Mouse (Mus musculus) limb, embryonic 14.5 days (tissue): ENCODE measurements at regions not wholly inside any gene's neighbourhood (a gene's known extent, or its start where the extent isn't known, plus 50 kb on each side); places are given as distances from the start of the nearest gene placed in this dataset.

ENCODE experiments used
- ATAC-seq: fragments of 200-750 bp; cut with Nextera tagmentation; 2 replicates; pipeline ENCODE4 v1.8.0; 2017; ENCODE audit warnings: low read depth, moderate number of reproducible peaks, moderate TSS enrichment; ENCODE audit not compliant: low FRiP score
- DNase-seq: peaks from one replicate; pipeline ENCODE4 v3.0.0-alpha.2; 2015; ENCODE audit warnings: low spot score
- H3K27ac ChIP-seq: fragments of 300-500 bp; sonication (generic); replicated peaks from 2 replicates; pipeline ENCODE4 v1.5.1; 2014; ENCODE audit warnings: low read depth, mild to moderate bottlenecking, low read length, moderate library complexity, mixed read lengths
- H3K27me3 ChIP-seq: fragments of 300-500 bp; sonication (generic); 2 replicates; pipeline ENCODE4 v1.6.1; 2014; ENCODE audit warnings: low read length, mixed read lengths; ENCODE audit not compliant: control insufficient read depth, insufficient read depth
- H3K36me3 ChIP-seq: fragments of 300-500 bp; sonication (generic); 2 replicates; pipeline ENCODE4 v1.6.1; 2014; ENCODE audit warnings: mild to moderate bottlenecking, low read length, moderate library complexity, mixed read lengths; ENCODE audit not compliant: control insufficient read depth, insufficient read depth
- H3K4me1 ChIP-seq: fragments of 300-500 bp; sonication (generic); 2 replicates; pipeline ENCODE4 v1.6.1; 2014; ENCODE audit warnings: antibody characterized with exemption, low read length, mixed read lengths; ENCODE audit not compliant: control insufficient read depth, insufficient read depth
- H3K4me2 ChIP-seq: fragments of 300-500 bp; sonication (generic); replicated peaks from 2 replicates; pipeline ENCODE4 v1.6.1; 2014; ENCODE audit warnings: low read depth, mild to moderate bottlenecking, low read length, moderate library complexity; ENCODE audit not compliant: severe bottlenecking
- H3K4me3 ChIP-seq: fragments of 300-500 bp; sonication (generic); replicated peaks from 2 replicates; pipeline ENCODE4 v1.5.1; 2014; ENCODE audit warnings: low read length
- H3K9ac ChIP-seq: fragments of 300-500 bp; sonication (generic); 2 replicates; pipeline ENCODE4 v1.6.1; 2014; ENCODE audit warnings: mild to moderate bottlenecking, low read depth, low read length, moderate library complexity; ENCODE audit not compliant: severe bottlenecking
- H3K9me3 ChIP-seq: fragments of 300-500 bp; sonication (generic); 2 replicates; pipeline ENCODE4 v1.6.1; 2016; ENCODE audit warnings: low read length; ENCODE audit not compliant: control insufficient read depth
- POLR2A ChIP-seq: fragments of 200-500 bp; IDR thresholded peaks from 2 replicates; pipeline ENCODE4 v1.8.0; 2012; ENCODE audit warnings: inconsistent platforms, mild to moderate bottlenecking, moderate library complexity, borderline replicate concordance; ENCODE audit not compliant: insufficient read depth, insufficient read length; ENCODE audit errors: extremely low read depth
- WGBS: fragments of 180-500 bp; shearing (Covaris S2); extraction: QIAGEN DNeasy Blood & Tissue Kit; methylation state at CpG from one replicate; pipeline ENCODE4 v1.1.7; 2014; 5-methylcytosine and 5-hydroxymethylcytosine counted together

- Histone ChIP-seq H3K9ac (no peak overlapping the region), H3K9me3 (no peaks in the 10 kb centered on the region), H3K4me1 (no peaks in the 10 kb centered on the region), H3K27ac (no peak overlapping the region), H3K4me2 (no peak overlapping the region), H3K27me3 (no peaks in the 10 kb centered on the region), H3K36me3 (no peaks in the 10 kb centered on the region), H3K4me3 (no peak overlapping the region)
- 73% methylated on average over 7 of the region's 7 CpGs for WGBS
- no peak for TF ChIP-seq POLR2A
- ATAC-seq: no peak
- DNase-seq: no peak
These were observed 173.9 kb downstream of the Rassf9 start for GRCm38 (mm10) chr10:102685833-102686434.

DNA sequence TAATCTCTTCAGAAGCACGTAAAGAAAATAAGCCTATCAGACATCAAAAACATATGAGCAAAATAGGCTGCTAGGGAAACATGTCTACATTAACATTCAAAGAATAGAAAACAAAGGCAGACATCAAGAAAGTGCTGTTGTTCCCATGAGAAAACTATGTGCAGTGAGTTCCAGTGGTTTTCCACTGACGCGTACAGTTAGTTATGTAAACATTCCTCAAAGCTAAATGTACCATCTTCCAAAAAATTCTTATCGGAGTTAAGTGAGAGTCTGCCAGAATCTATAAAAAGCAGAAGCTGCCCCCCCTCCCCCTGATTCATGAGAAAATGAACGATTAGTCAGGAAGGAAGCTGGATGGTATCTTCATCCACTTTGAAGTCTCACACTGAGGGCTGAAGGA, 155.3 kb downstream of the Rassf9 start:
- ATAC-seq (no peak), DNase-seq (no peak)
- Histone ChIP-seq H3K9me3 (no peaks in the 10 kb centered on the region), H3K27ac (no peak overlapping the region), H3K36me3 (no peaks in the 10 kb centered on the region), H3K4me3 (no peak overlapping the region), H3K4me2 (no peak overlapping the region), H3K9ac (no peak overlapping the region), H3K4me1 (no peaks in the 10 kb centered on the region), H3K27me3 (no peaks in the 10 kb centered on the region)
- no peak for TF ChIP-seq POLR2A
- WGBS: 59% methylated on average over 5 of the region's 5 CpGs

GRCm38 (mm10) chr10:102659683-102660082, 147.7 kb downstream of the Rassf9 start:
- H3K27ac ChIP-seq: no peak overlapping the region
- no peaks in the 10 kb centered on the region for H3K27me3 ChIP-seq
- H3K4me2 ChIP-seq: no peak overlapping the region
- TF ChIP-seq POLR2A: no peak
- DNase-seq (no peak), ATAC-seq (no peak)
- H3K4me3 ChIP-seq: no peak overlapping the region
- H3K9me3 ChIP-seq: no peaks in the 10 kb centered on the region
- 45% methylated on average over 6 of the region's 6 CpGs for WGBS
- H3K36me3 ChIP-seq: no peaks in the 10 kb centered on the region
- no peaks in the 10 kb centered on the region for H3K4me1 ChIP-seq
- H3K9ac ChIP-seq: no peak overlapping the region

GRCm38 (mm10) chr10:102636507-102636906, 124.5 kb downstream of the Rassf9 start:
- Histone ChIP-seq H3K4me3 (no peak overlapping the region), H3K27me3 (no peaks in the 10 kb centered on the region), H3K9ac (no peak overlapping the region), H3K9me3 (no peaks in the 10 kb centered on the region), H3K4me2 (no peak overlapping the region), H3K36me3 (no peaks in the 10 kb centered on the region), H3K27ac (no peak overlapping the region), H3K4me1 (no peaks in the 10 kb centered on the region)
- DNase-seq (peak; percentile 62), ATAC-seq (peak; percentile 53; the same call in 1 of the 2 replicates)
- 52% methylated on average over 2 of the region's 2 CpGs for WGBS
- no peak for TF ChIP-seq POLR2A

GRCm38 (mm10) chr10:102633438-102633837, 121.4 kb downstream of the Rassf9 start:
- ATAC-seq (no peak), DNase-seq (no peak)
- Histone ChIP-seq H3K9ac (no peak overlapping the region), H3K36me3 (no peaks in the 10 kb centered on the region), H3K27ac (no peak overlapping the region), H3K27me3 (no peaks in the 10 kb centered on the region), H3K4me2 (no peak overlapping the region), H3K9me3 (no peaks in the 10 kb centered on the region), H3K4me3 (no peak overlapping the region), H3K4me1 (no peaks in the 10 kb centered on the region)
- no peak for TF ChIP-seq POLR2A
- 73% methylated on average over 4 of the region's 4 CpGs for WGBS

- DNase-seq (no peak), ATAC-seq (no peak)
- no peak overlapping the region for H3K4me2 ChIP-seq
- TF ChIP-seq POLR2A: no peak
- no peak overlapping the region for H3K9ac ChIP-seq
- no peaks in the 10 kb centered on the region for H3K36me3 ChIP-seq
- no peak overlapping the region for H3K4me3 ChIP-seq
- H3K9me3 ChIP-seq: no peaks in the 10 kb centered on the region
- no peak overlapping the region for H3K27ac ChIP-seq
- H3K4me1 ChIP-seq: no peaks in the 10 kb centered on the region
- H3K27me3 ChIP-seq: no peaks in the 10 kb centered on the region
These were observed 116.6 kb downstream of the Rassf9 start for GRCm38 (mm10) chr10:102628609-102629008.
